Comparison of ENCODE assay signal across 24 mouse cellular contexts in genomic region chr11:80496640-80497039, GRCm38 (mm10).
"Had no signal": no experiment of that assay in that cellular context is flagged by ENCODE, and none has a peak within 500 bp of the region (broad histone marks: within the 10 kb centered on the region; RNA-seq: fewer than 3 reads in every experiment).

No protein-coding gene starts in this region.

- H3K4me3 ChIP-seq: kidney, embryonic 15.5 days; limb, embryonic 10.5 days; limb, embryonic 13.5 days; liver, embryonic 12.5 days; liver, embryonic 15.5 days; lung, embryonic 15.5 days; neural tube, embryonic 12.5 days; neural tube, embryonic 15.5 days had no signal

- H3K9ac ChIP-seq: kidney, embryonic 15.5 days; limb, embryonic 13.5 days; liver, embryonic 12.5 days; liver, embryonic 15.5 days; lung, embryonic 15.5 days; neural tube, embryonic 12.5 days; neural tube, embryonic 15.5 days had no signal

- H3K27ac ChIP-seq: kidney, embryonic 15.5 days; limb, embryonic 10.5 days; limb, embryonic 13.5 days; liver, embryonic 12.5 days; liver, embryonic 15.5 days; lung, embryonic 15.5 days; neural tube, embryonic 12.5 days; neural tube, embryonic 15.5 days; stomach, postnatal 0 days had no signal

- H3K36me3 ChIP-seq: kidney, embryonic 15.5 days; limb, embryonic 10.5 days; limb, embryonic 13.5 days; liver, embryonic 12.5 days; liver, embryonic 15.5 days; lung, embryonic 15.5 days; neural tube, embryonic 12.5 days; neural tube, embryonic 15.5 days had no signal

- DNase-seq: kidney, adult 11 months; kidney, adult 8-10 months; kidney, postnatal 10 days; kidney, postnatal 36 days; layer of hippocampus, postnatal 36 days; liver; lung, adult 18-20 months; lung, postnatal 10 days; lung, postnatal 4 days; midbrain, embryonic 14.5 days; retina, postnatal 1 day; right cerebral cortex, postnatal 4 days; thymus, adult 2 months; thymus, postnatal 25 days had no signal

- H3K9me3 ChIP-seq: kidney, embryonic 15.5 days; limb, embryonic 10.5 days; limb, embryonic 13.5 days; liver, embryonic 12.5 days; liver, embryonic 15.5 days; lung, embryonic 15.5 days; neural tube, embryonic 12.5 days; neural tube, embryonic 15.5 days had no signal

- H3K27me3 ChIP-seq: kidney, embryonic 15.5 days; limb, embryonic 13.5 days; liver, embryonic 12.5 days; liver, embryonic 15.5 days; lung, embryonic 15.5 days; neural tube, embryonic 12.5 days; neural tube, embryonic 15.5 days had no signal

- ATAC-seq: liver, embryonic 12.5 days had no signal

- H3K4me1 ChIP-seq: liver, embryonic 15.5 days had no signal

- H3K4me2 ChIP-seq: kidney, embryonic 15.5 days; limb, embryonic 13.5 days; liver, embryonic 12.5 days; liver, embryonic 15.5 days; lung, embryonic 15.5 days; midbrain, embryonic 11.5 days; neural tube, embryonic 12.5 days; neural tube, embryonic 15.5 days had no signal
